Mouse (Mus musculus) heart, embryonic 13.5 days (tissue): Measurements from ENCODE around the gene Lrsam1. TPM values are rescaled to one million over a fixed set of nuclear protein-coding genes. Genes with fewer than 3 reads are reported as not detected.

Experiments used
- ATAC-seq: fragments of 200-750 bp; cut with Nextera tagmentation; 2 replicates; pipeline ENCODE4 v1.8.0; 2017; ENCODE audit warnings: moderate TSS enrichment; ENCODE audit not compliant: insufficient number of reproducible peaks, low FRiP score, low TSS enrichment; ENCODE audit errors: extremely low read depth
- H3K27ac ChIP-seq: fragments of 300-500 bp; sonication (generic); replicated peaks from 2 replicates; pipeline ENCODE4 v1.5.1; 2015; ENCODE audit warnings: moderate library complexity, mild to moderate bottlenecking, inconsistent platforms
- H3K27me3 ChIP-seq: fragments of 300-500 bp; sonication (generic); replicated peaks from 2 replicates; pipeline ENCODE4 v1.6.1; 2015; ENCODE audit warnings: mild to moderate bottlenecking, inconsistent platforms
- H3K36me3 ChIP-seq: fragments of 300-500 bp; sonication (generic); 2 replicates; pipeline ENCODE4 v1.6.1; 2015; ENCODE audit warnings: mild to moderate bottlenecking, inconsistent platforms
- H3K4me1 ChIP-seq: fragments of 300-500 bp; sonication (generic); 2 replicates; pipeline ENCODE4 v1.6.1; 2015; ENCODE audit warnings: inconsistent platforms
- H3K4me2 ChIP-seq: fragments of 300-500 bp; sonication (generic); 2 replicates; pipeline ENCODE4 v1.6.1; 2015; ENCODE audit warnings: inconsistent platforms, mild to moderate bottlenecking, moderate library complexity
- H3K4me3 ChIP-seq: fragments of 300-500 bp; sonication (generic); 2 replicates; pipeline ENCODE4 v1.5.1; 2015; ENCODE audit warnings: moderate library complexity, mild to moderate bottlenecking, inconsistent platforms
- H3K9ac ChIP-seq: fragments of 300-500 bp; sonication (generic); 2 replicates; pipeline ENCODE4 v1.6.1; 2015; ENCODE audit warnings: inconsistent platforms, mild to moderate bottlenecking, moderate library complexity
- H3K9me3 ChIP-seq: fragments of 300-500 bp; sonication (generic); 2 replicates; pipeline ENCODE4 v1.6.1; 2016; ENCODE audit warnings: inconsistent platforms
- WGBS: fragments of 180-500 bp; shearing (Covaris S2); methylation state at CpG from one replicate; pipeline ENCODE4 v1.1.7; 2015; ENCODE audit warnings: mixed read lengths; 5-methylcytosine and 5-hydroxymethylcytosine counted together
- polyA plus RNA-seq: library from polyadenylated mRNA; unstranded; fragments of >200 nt; fragmentation: Nextera tagmentation; extraction: Ambion mirVana; gene quantifications from 2 replicates; pipeline ENCODE4 v1.2.1, GENCODE M21; 2015

The Lrsam1 gene
- polyA plus RNA-seq, 1 experiment from 2014 or later: 9.6 TPM

- no peaks in the 10 kb centered on the region for H3K9me3 ChIP-seq
- no peaks in the 10 kb centered on the region for H3K36me3 ChIP-seq
- peaks cover 82% of the 10 kb centered on the region for H3K4me1 ChIP-seq
- H3K4me2 ChIP-seq: peak overlapping the region; percentile 82
- ATAC-seq: no peak
- peak overlapping the region; percentile 93 for H3K9ac ChIP-seq
- peak overlapping the region; percentile 75 for H3K4me3 ChIP-seq
- H3K27me3 ChIP-seq: no peaks in the 10 kb centered on the region
- 26% methylated on average over 6 of the region's 6 CpGs for WGBS
- H3K27ac ChIP-seq: peak overlapping the region; percentile 97
Observed at GRCm38 (mm10) chr2:32877761-32878393, 83.5 kb downstream of the Lrsam1 start.

DNA sequence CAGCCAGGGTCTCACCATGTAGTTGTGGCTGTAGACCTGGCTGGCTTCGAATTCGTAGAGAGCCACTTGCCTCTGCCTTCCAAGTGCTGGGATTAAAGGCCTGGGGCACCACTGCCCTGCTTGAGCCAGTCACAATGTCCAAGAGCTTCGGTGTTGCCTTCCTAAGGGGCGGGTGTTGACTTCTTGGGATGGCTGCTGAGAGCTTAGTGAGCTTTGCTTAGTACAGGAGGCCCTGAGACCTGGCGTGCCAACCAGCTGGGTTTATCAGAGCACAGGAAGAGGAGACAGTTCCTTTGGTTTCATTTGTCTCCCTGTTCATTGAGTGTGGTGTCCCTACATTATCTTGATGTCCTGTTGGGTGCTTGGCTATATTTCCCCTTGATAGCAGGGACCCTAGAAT lies 84.1 kb downstream of the Lrsam1 start:
- no peak for ATAC-seq
- WGBS: 15% methylated on average over 5 of the region's 5 CpGs
- Histone ChIP-seq H3K9me3 (no peaks in the 10 kb centered on the region), H3K27me3 (no peaks in the 10 kb centered on the region), H3K9ac (peak overlapping the region; percentile 93), H3K4me1 (peaks cover 76% of the 10 kb centered on the region), H3K36me3 (no peaks in the 10 kb centered on the region), H3K4me2 (peak overlapping the region; percentile 82), H3K27ac (peak overlapping the region; percentile 97), H3K4me3 (peak overlapping the region; percentile 75)

- peak overlapping the region; percentile 75 for H3K4me3 ChIP-seq
- peak overlapping the region; percentile 97 for H3K27ac ChIP-seq
- H3K36me3 ChIP-seq: no peaks in the 10 kb centered on the region
- H3K9me3 ChIP-seq: no peaks in the 10 kb centered on the region
- H3K4me1 ChIP-seq: peaks cover 70% of the 10 kb centered on the region
- H3K27me3 ChIP-seq: no peaks in the 10 kb centered on the region
- H3K9ac ChIP-seq: peak overlapping the region; percentile 93
- 2% methylated on average over 20 of the region's 20 CpGs for WGBS
- ATAC-seq: no peak
- peak overlapping the region; percentile 82 for H3K4me2 ChIP-seq
Observed at GRCm38 (mm10) chr2:32876490-32877302, 84.7 kb downstream of the Lrsam1 start.

- peak within 1 kb of the TSS; percentile 97 for H3K27ac ChIP-seq
- H3K4me3 ChIP-seq: peak within 1 kb of the TSS; percentile 75
- peak within 1 kb of the TSS; percentile 93 for H3K9ac ChIP-seq
- under 1% methylated on average over 58 of the region's 68 CpGs for WGBS
- no peaks in the 10 kb centered on the region for H3K36me3 ChIP-seq
- H3K4me2 ChIP-seq: peak within 1 kb of the TSS; percentile 82
- ATAC-seq: peak; percentile 84
- H3K4me1 ChIP-seq: peaks cover 62% of the 10 kb centered on the region
- H3K9me3 ChIP-seq: no peaks in the 10 kb centered on the region
- H3K27me3 ChIP-seq: no peaks in the 10 kb centered on the region
Observed at GRCm38 (mm10) chr2:32875675-32876489, 85.5 kb downstream of the Lrsam1 start, which contains the start of gene Fam129b. Fam129b (plus strand) TSS chr2:32876114.

Other genes with a start within 250 kb of the Lrsam1 start
- 60.0 and 63.2 TPM in 2 replicates for gene Cdk9, start 248.5 kb downstream of the Lrsam1 start, polyA plus RNA-seq
- gene Sh2d3c, start 240.6 kb downstream of the Lrsam1 start, polyA plus RNA-seq: 33.0 and 34.1 TPM in 2 replicates
- gene 6330409D20Rik, start 220.6 kb downstream of the Lrsam1 start, polyA plus RNA-seq: 0.18 and 0.28 TPM in 2 replicates
- 37.0 and 40.0 TPM in 2 replicates for gene Tor2a, start 204.4 kb downstream of the Lrsam1 start, polyA plus RNA-seq
- 0.11 and 0.17 TPM in 2 replicates for gene Ttc16, start 186.0 kb downstream of the Lrsam1 start, polyA plus RNA-seq
- 3.9 and 4.4 TPM in 2 replicates for gene Ptrh1, start 185.8 kb downstream of the Lrsam1 start, polyA plus RNA-seq
- 0.20 and 0.45 TPM in 2 replicates for gene Cfap157, start 177.2 kb downstream of the Lrsam1 start, polyA plus RNA-seq
- gene Stxbp1, start 114.4 kb downstream of the Lrsam1 start, polyA plus RNA-seq: 23.6 and 24.8 TPM in 2 replicates
- gene Fam129b, start 85.5 kb downstream of the Lrsam1 start, polyA plus RNA-seq: 46.4 and 47.1 TPM in 2 replicates
- 108 and 112 TPM in 2 replicates for gene Rpl12, start 55 bp downstream of the Lrsam1 start, polyA plus RNA-seq
- gene Slc2a8, start 20.5 kb upstream of the Lrsam1 start, polyA plus RNA-seq: 18.6 and 19.0 TPM in 2 replicates
- 10.4 and 11.0 TPM in 2 replicates for gene Garnl3, start 170.0 kb upstream of the Lrsam1 start, polyA plus RNA-seq